Mouse (Mus musculus) forebrain, postnatal 0 days (tissue): ENCODE data around the gene Hmgxb4. TPM values are rescaled to one million over a fixed set of nuclear protein-coding genes. Genes with fewer than 3 reads are reported as not detected.

ENCODE experiments used
- ATAC-seq: fragments of 200-750 bp; cut with Nextera tagmentation; 2 replicates; pipeline ENCODE4 v1.8.0; 2017; ENCODE audit warnings: mild to moderate bottlenecking, moderate library complexity
- DNase-seq: peaks from one replicate; pipeline ENCODE4 v3.0.0-alpha.2; 2015
- H3K27ac ChIP-seq: fragments of 300-500 bp; sonication (generic); 2 replicates; pipeline ENCODE4 v1.5.1; 2014; ENCODE audit warnings: low read depth, mild to moderate bottlenecking, antibody characterized with exemption, low read length, moderate library complexity, mixed read lengths
- H3K27me3 ChIP-seq: fragments of 300-500 bp; sonication (generic); 2 replicates; pipeline ENCODE4 v1.6.1; 2014; ENCODE audit warnings: mild to moderate bottlenecking, low read length, mixed read lengths; ENCODE audit not compliant: insufficient read depth
- H3K36me3 ChIP-seq: fragments of 300-500 bp; sonication (generic); 2 replicates; pipeline ENCODE4 v1.6.1; 2014; ENCODE audit warnings: mild to moderate bottlenecking, moderate library complexity; ENCODE audit not compliant: insufficient read depth
- H3K4me1 ChIP-seq: fragments of 300-500 bp; sonication (generic); 2 replicates; pipeline ENCODE4 v1.6.1; 2014; ENCODE audit warnings: antibody characterized with exemption; ENCODE audit not compliant: insufficient read depth
- H3K4me2 ChIP-seq: fragments of 300-500 bp; sonication (generic); 2 replicates; pipeline ENCODE4 v1.6.1; 2014; ENCODE audit warnings: low read depth, mild to moderate bottlenecking, moderate library complexity
- H3K4me3 ChIP-seq: fragments of 300-500 bp; sonication (generic); 2 replicates; pipeline ENCODE4 v1.5.1; 2014; ENCODE audit warnings: low read depth, low read length, mixed read lengths
- H3K9ac ChIP-seq: fragments of 300-500 bp; sonication (generic); 2 replicates; pipeline ENCODE4 v1.6.1; 2014; ENCODE audit warnings: mild to moderate bottlenecking
- H3K9me3 ChIP-seq: fragments of 300-500 bp; sonication (generic); 2 replicates; pipeline ENCODE4 v1.6.1; 2016; ENCODE audit warnings: low read length
- CTCF ChIP-seq: sonication (generic); IDR thresholded peaks from 2 replicates; pipeline ENCODE4 v1.5.1; 2016; ENCODE audit warnings: antibody characterized with exemption, control low read depth, low read depth
- WGBS: fragments of 180-500 bp; shearing (Covaris S2); extraction: QIAGEN DNeasy Blood & Tissue Kit; methylation state at CpG from one replicate; pipeline ENCODE4 v1.1.7; 2014; 5-methylcytosine and 5-hydroxymethylcytosine counted together
- polyA plus RNA-seq: library from polyadenylated mRNA; unstranded; fragments of >200 nt; fragmentation: Nextera tagmentation; extraction: Ambion mirVana; gene quantifications from 2 replicates; pipeline ENCODE4 v1.2.1, GENCODE M21; 2015
- total RNA-seq: library from RNA; depleted of rRNA; stranded (reverse); fragments of >200 nt; gene quantifications from 2 replicates; pipeline ENCODE4 v1.2.3, GENCODE M21; 2014

Gene Hmgxb4
- total and polyA plus RNA-seq, 2 experiments from 2014 or later = 26.9 to 84.2 TPM

DNA sequence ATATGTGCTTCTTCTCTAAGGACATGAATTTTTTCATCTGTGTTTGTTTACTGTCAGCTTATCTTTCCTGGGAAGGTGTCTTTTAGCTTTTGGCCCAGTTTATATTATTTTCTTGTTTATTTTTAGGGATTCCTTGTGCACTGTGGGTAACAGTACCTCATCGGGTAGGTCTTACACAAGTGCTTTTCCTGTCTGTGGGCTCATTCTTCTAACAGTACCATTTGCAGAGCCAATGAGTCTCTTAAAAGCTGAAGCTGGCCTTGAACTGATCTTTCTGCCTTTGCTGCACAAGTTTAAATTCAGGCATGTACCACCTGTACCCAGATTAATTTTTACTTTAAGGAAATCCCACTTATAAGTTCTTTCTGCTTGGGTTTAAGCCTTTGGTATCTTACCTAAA is 23.3 kb downstream of the Hmgxb4 start:
- DNase-seq = no peak
- WGBS = 97% methylated on average over 1 of the region's 1 CpGs
- H3K4me1 ChIP-seq = no peaks in the 10 kb centered on the region
- H3K27me3 ChIP-seq = no peaks in the 10 kb centered on the region
- no peak overlapping the region for H3K4me3 ChIP-seq
- no peak for TF ChIP-seq CTCF
- ATAC-seq = no peak
- no peak overlapping the region for H3K9ac ChIP-seq
- H3K4me2 ChIP-seq = no peak overlapping the region
- H3K36me3 ChIP-seq = no peaks in the 10 kb centered on the region
- H3K27ac ChIP-seq = no peak overlapping the region
- no peaks in the 10 kb centered on the region for H3K9me3 ChIP-seq

DNA sequence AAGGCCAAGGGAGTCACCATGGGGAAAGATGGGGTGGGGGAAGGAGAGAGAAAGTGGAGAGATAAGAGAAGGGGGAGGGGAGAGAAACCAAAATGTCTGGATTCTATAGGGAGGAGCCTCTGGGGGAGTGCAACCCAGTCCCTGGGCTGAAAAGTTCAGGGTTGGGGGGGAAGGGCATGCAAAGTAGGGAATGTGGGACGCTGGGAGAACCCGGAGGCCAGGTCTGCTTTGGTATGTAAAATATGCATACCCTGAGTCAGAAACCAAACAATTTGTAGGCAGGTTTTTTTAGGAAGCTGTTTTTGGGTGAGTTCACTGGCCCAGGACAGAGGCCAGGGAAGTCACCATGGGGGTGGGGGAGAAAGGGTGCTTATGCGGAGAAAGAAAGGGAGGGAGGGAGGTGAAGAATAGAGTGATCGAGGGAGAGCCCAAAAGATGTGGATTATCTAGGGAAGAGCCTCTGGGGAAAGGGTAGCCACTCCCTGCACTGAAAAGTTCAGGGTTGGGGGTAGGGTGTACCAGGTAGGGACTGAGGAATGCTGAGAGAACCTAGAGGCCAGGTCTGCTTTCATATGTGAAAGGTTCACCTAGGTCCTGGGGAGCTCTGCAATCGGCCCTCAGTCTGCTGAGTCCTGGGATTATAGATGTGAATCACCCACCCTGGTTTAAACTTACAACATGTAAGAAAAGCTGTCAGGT is 25.3 kb downstream of the Hmgxb4 start:
- no peaks in the 10 kb centered on the region for H3K4me1 ChIP-seq
- no peak overlapping the region for H3K27ac ChIP-seq
- ATAC-seq (no peak), DNase-seq (no peak)
- no peak overlapping the region for H3K4me3 ChIP-seq
- H3K36me3 ChIP-seq = peaks cover 12% of the 10 kb centered on the region
- TF ChIP-seq CTCF = no peak
- no peak overlapping the region for H3K9ac ChIP-seq
- H3K27me3 ChIP-seq = no peaks in the 10 kb centered on the region
- WGBS = 45% methylated on average over 5 of the region's 5 CpGs
- H3K9me3 ChIP-seq = no peaks in the 10 kb centered on the region
- no peak overlapping the region for H3K4me2 ChIP-seq

DNA sequence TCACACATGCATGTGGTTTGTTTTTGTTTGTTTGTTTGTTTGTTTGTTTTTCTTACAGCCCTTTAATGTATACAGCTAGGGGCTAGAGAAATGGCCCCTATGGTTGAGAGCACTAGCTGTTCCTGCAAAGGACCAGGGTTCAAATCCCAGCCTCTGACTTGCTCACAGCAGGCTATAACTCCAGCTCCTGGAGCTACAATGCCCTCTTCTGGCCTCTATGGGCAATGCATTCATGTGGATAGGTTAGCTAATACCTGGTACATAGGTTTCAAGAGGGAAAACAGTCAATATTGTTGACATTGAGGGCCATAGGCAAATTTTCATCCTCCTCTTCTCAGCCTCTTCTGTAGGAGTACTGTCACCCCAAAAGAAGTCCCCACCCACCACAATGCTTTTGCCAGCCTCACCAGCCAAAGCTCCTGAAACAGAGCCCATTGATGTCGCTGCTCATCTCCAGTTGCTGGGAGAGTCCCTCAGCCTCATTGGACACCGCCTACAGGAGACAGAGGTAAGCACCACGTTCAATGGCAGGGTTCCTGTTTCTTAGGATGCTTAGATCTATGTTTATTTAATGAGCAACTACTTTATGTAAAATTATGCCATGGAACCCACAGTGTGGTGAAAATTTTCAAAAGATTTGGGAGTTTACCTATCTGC is 30.6 kb downstream of the Hmgxb4 start:
- H3K27ac ChIP-seq = no peak overlapping the region
- no peaks in the 10 kb centered on the region for H3K4me1 ChIP-seq
- H3K4me2 ChIP-seq = no peak overlapping the region
- no peak for DNase-seq
- no peaks in the 10 kb centered on the region for H3K27me3 ChIP-seq
- H3K36me3 ChIP-seq = peaks cover 46% of the 10 kb centered on the region
- ATAC-seq = no peak
- no peaks in the 10 kb centered on the region for H3K9me3 ChIP-seq
- no peak overlapping the region for H3K4me3 ChIP-seq
- WGBS = 90% methylated on average over 3 of the region's 3 CpGs
- H3K9ac ChIP-seq = no peak overlapping the region
- no peak for TF ChIP-seq CTCF

- Histone ChIP-seq H3K9ac (no peak overlapping the region), H3K4me1 (no peaks in the 10 kb centered on the region), H3K4me3 (no peak overlapping the region), H3K4me2 (no peak overlapping the region), H3K27ac (no peak overlapping the region), H3K36me3 (peaks cover 61% of the 10 kb centered on the region), H3K27me3 (no peaks in the 10 kb centered on the region), H3K9me3 (no peaks in the 10 kb centered on the region)
- no peak for TF ChIP-seq CTCF
- ATAC-seq = no peak
- 97% methylated on average over 4 of the region's 4 CpGs for WGBS
- DNase-seq = no peak
These were observed 32.7 kb downstream of the Hmgxb4 start for GRCm38 (mm10) chr8:75025809-75026208.

GRCm38 (mm10) chr8:75030453-75031024 is 37.4 kb downstream of the Hmgxb4 start:
- DNase-seq = no peak

GRCm38 (mm10) chr8:75032961-75033360 is 39.8 kb downstream of the Hmgxb4 start:
- H3K27me3 ChIP-seq = no peaks in the 10 kb centered on the region
- DNase-seq = no peak
- ATAC-seq = no peak
- peaks cover 25% of the 10 kb centered on the region for H3K36me3 ChIP-seq
- TF ChIP-seq CTCF = no peak
- H3K4me1 ChIP-seq = peaks cover 6% of the 10 kb centered on the region; the same call in 1 of the 2 replicates
- peak overlapping the region; percentile 65 for H3K4me3 ChIP-seq
- H3K9ac ChIP-seq = peak overlapping the region; percentile 69; the same call in 1 of the 2 replicates
- 68% methylated on average over 5 of the region's 5 CpGs for WGBS
- peak overlapping the region; percentile 86 for H3K4me2 ChIP-seq
- 0 out of 2 replicates have a peak overlapping the region, but pooled peaks have one; percentile 79 for H3K27ac ChIP-seq
- H3K9me3 ChIP-seq = no peaks in the 10 kb centered on the region

More at GRCm38 (mm10) chr8:75030453-75031024, 37.4 kb downstream of the Hmgxb4 start:
- Histone ChIP-seq H3K4me1 (peaks cover 6% of the 10 kb centered on the region; the same call in 1 of the 2 replicates), H3K27me3 (no peaks in the 10 kb centered on the region), H3K4me3 (no peak overlapping the region), H3K9me3 (no peaks in the 10 kb centered on the region), H3K36me3 (peaks cover 37% of the 10 kb centered on the region), H3K9ac (no peak overlapping the region), H3K4me2 (no peak overlapping the region), H3K27ac (no peak overlapping the region)
- ATAC-seq = no peak
- no peak for TF ChIP-seq CTCF
- 91% methylated on average over 3 of the region's 3 CpGs for WGBS
